Mouse (Mus musculus): Measurements from ENCODE around the gene Kcnd3.
A peak's percentile ranks its signal among the peaks of the same experiment; 100 is the strongest.

Gene Kcnd3

GRCm38 (mm10) chr3:105653544-105654380 lies 201.6 kb downstream of the Kcnd3 start:
- no peak for DNase-seq (ENCODE audit: low spot score in 2 of 2)

GRCm38 (mm10) chr3:105655031-105655585 lies 203.0 kb downstream of the Kcnd3 start:
- DNase-seq (ENCODE audit: low spot score in 2 of 2), result no peak

GRCm38 (mm10) chr3:105660530-105660929 lies 208.4 kb downstream of the Kcnd3 start:
- no peak for DNase-seq (ENCODE audit: low spot score in 2 of 2)

- DNase-seq (ENCODE audit: low spot score in 2 of 2), result no peak
Measured at GRCm38 (mm10) chr3:105663043-105663442, 210.9 kb downstream of the Kcnd3 start.

GRCm38 (mm10) chr3:105665105-105665765 lies 213.1 kb downstream of the Kcnd3 start:
- DNase-seq (ENCODE audit: low spot score in 2 of 2), result no peak

GRCm38 (mm10) chr3:105666996-105667523 lies 214.9 kb downstream of the Kcnd3 start:
- DNase-seq (ENCODE audit: low spot score in 2 of 2), result no peak

- DNase-seq (ENCODE audit: low spot score in 2 of 2), result no peak
Measured at GRCm38 (mm10) chr3:105668161-105668560, 216.0 kb downstream of the Kcnd3 start.

- DNase-seq (ENCODE audit: low spot score in 2 of 2), result no peak
Measured at GRCm38 (mm10) chr3:105669776-105670175, 217.6 kb downstream of the Kcnd3 start.

- DNase-seq (ENCODE audit: low spot score in 2 of 2), result no peak
Measured at GRCm38 (mm10) chr3:105670801-105671200, 218.7 kb downstream of the Kcnd3 start.

- DNase-seq (ENCODE audit: low spot score in 2 of 2), result no peak
Measured at GRCm38 (mm10) chr3:105674595-105675218, 222.6 kb downstream of the Kcnd3 start.

- no peak for DNase-seq (ENCODE audit: low spot score in 2 of 2)
Measured at GRCm38 (mm10) chr3:105675932-105676331, 223.8 kb downstream of the Kcnd3 start.

GRCm38 (mm10) chr3:105680346-105680745 lies 228.2 kb downstream of the Kcnd3 start:
- DNase-seq (ENCODE audit: low spot score in 2 of 2), result no peak

- no peak for DNase-seq (ENCODE audit: low spot score in 2 of 2)
Measured at GRCm38 (mm10) chr3:105686394-105687323, 234.5 kb downstream of the Kcnd3 start.

- peak; percentile 93 to 94 for DNase-seq (ENCODE audit: low spot score in 2 of 2)
Measured at GRCm38 (mm10) chr3:105687324-105688060, 235.4 kb downstream of the Kcnd3 start, which contains the start of gene Ddx20. Gene Ddx20 (minus strand): TSS chr3:105687574.

GRCm38 (mm10) chr3:105688536-105688935 lies 236.4 kb downstream of the Kcnd3 start:
- no peak for DNase-seq (ENCODE audit: low spot score in 2 of 2)

GRCm38 (mm10) chr3:105693327-105694080 lies 241.4 kb downstream of the Kcnd3 start:
- DNase-seq (ENCODE audit: low spot score in 2 of 2), result no peak

- peak in 1 of 2 experiments; percentile 41 for DNase-seq (ENCODE audit: low spot score in 2 of 2)
Measured at GRCm38 (mm10) chr3:105695476-105696386, 243.6 kb downstream of the Kcnd3 start.

All from urinary bladder, postnatal 4 days (tissue).